Mouse (Mus musculus) olfactory bulb, adult 2 months (tissue): ENCODE results near the gene Sfxn5.

ENCODE experiments used
- CTCF ChIP-seq: fragments of 200-500 bp; IDR thresholded peaks from 2 replicates; pipeline ENCODE4 v1.5.1; 2012; ENCODE audit warnings: low read depth, mild to moderate bottlenecking, low read length, moderate library complexity; ENCODE audit not compliant: insufficient read depth
- POLR2A ChIP-seq: fragments of 200-500 bp; IDR thresholded peaks from 2 replicates; pipeline ENCODE4 v1.6.1; 2012; ENCODE audit warnings: mild to moderate bottlenecking, low read depth, low read length, moderate library complexity; ENCODE audit not compliant: insufficient read depth

- TF ChIP-seq POLR2A (no peak), CTCF (no peak)
These were observed 31.2 kb upstream of the Sfxn5 start for GRCm38 (mm10) chr6:85364439-85364838.
